ENCODE assay signal across 7 mouse cellular contexts in genomic region chr2:25428442-25429236, GRCm38 (mm10). TPM values are rescaled to one million over a fixed set of nuclear protein-coding genes. Genes with fewer than 3 reads are reported as not detected.
A peak's percentile ranks its signal among the peaks of the same experiment; 100 is the strongest.
DNase-seq lines count a peak whose midpoint lies in the region; ATAC-seq lines count a peak whose summit lies in the region.

TSS of gene Abca2 (plus strand) at chr2:25428703.

- peak within 1 kb of the TSS; percentile 69 for H3K4me3 ChIP-seq in embryonic facial prominence, embryonic 11.5 days (ENCODE audit: low read depth, low read length)
- peak within 1 kb of the TSS; percentile 72 for H3K4me3 ChIP-seq in limb, embryonic 11.5 days (ENCODE audit: low read depth, low read length)
- peak within 1 kb of the TSS; percentile 78 for H3K4me3 ChIP-seq in midbrain, embryonic 14.5 days (replicated peaks; ENCODE audit: low read depth, low read length)

- H3K9me3 ChIP-seq in embryonic facial prominence, embryonic 11.5 days (replicated peaks; ENCODE audit: control insufficient read depth, low read length), result no peaks in the 10 kb centered on the region
- no peaks in the 10 kb centered on the region for H3K9me3 ChIP-seq in limb, embryonic 11.5 days (ENCODE audit: control insufficient read depth, low read length)
- H3K9me3 ChIP-seq in midbrain, embryonic 14.5 days (ENCODE audit: control insufficient read depth, low read length), result no peaks in the 10 kb centered on the region

- H3K27me3 ChIP-seq in embryonic facial prominence, embryonic 11.5 days (ENCODE audit: control insufficient read depth, insufficient read depth, low read length), result peaks cover 18% of the 10 kb centered on the region
- H3K27me3 ChIP-seq in limb, embryonic 11.5 days (ENCODE audit: control insufficient read depth, insufficient read depth, low read length), result peaks cover 29% of the 10 kb centered on the region
- peaks cover 4% of the 10 kb centered on the region; the same call in 1 of the 2 replicates for H3K27me3 ChIP-seq in midbrain, embryonic 14.5 days (ENCODE audit: control insufficient read depth, insufficient read depth, low read length)

- H3K4me1 ChIP-seq in embryonic facial prominence, embryonic 11.5 days (ENCODE audit: control insufficient read depth, insufficient read depth, low read length), result no peaks in the 10 kb centered on the region
- H3K4me1 ChIP-seq in limb, embryonic 11.5 days (ENCODE audit: control insufficient read depth, insufficient read depth, low read length), result 0 out of 2 replicates have a peak, but pooled peaks cover 3% of the 10 kb centered on the region
- H3K4me1 ChIP-seq in midbrain, embryonic 14.5 days (ENCODE audit: control insufficient read depth, insufficient read depth, low read length), result peaks cover 27% of the 10 kb centered on the region

- peak; percentile 86 for ATAC-seq in embryonic facial prominence, embryonic 11.5 days (replicated peaks; ENCODE audit: insufficient number of reproducible peaks, low FRiP score, low TSS enrichment, low read depth)
- peak; percentile 88 for ATAC-seq in limb, embryonic 11.5 days (ENCODE audit: insufficient number of reproducible peaks, low FRiP score, low TSS enrichment, low read depth)
- peak; percentile 88 for ATAC-seq in midbrain, embryonic 14.5 days (ENCODE audit: low FRiP score, low TSS enrichment)

- peak within 1 kb of the TSS; percentile 79 for H3K9ac ChIP-seq in embryonic facial prominence, embryonic 11.5 days (replicated peaks; ENCODE audit: low read length)
- peak within 1 kb of the TSS; percentile 80 for H3K9ac ChIP-seq in limb, embryonic 11.5 days (ENCODE audit: low read length)
- H3K9ac ChIP-seq in midbrain, embryonic 14.5 days (replicated peaks; ENCODE audit: low read length), result peak within 1 kb of the TSS; percentile 82

- H3K4me2 ChIP-seq in embryonic facial prominence, embryonic 11.5 days (ENCODE audit: low read depth, low read length), result peak within 1 kb of the TSS; percentile 94
- peak within 1 kb of the TSS; percentile 95 for H3K4me2 ChIP-seq in limb, embryonic 11.5 days (ENCODE audit: low read depth, severe bottlenecking)
- H3K4me2 ChIP-seq in midbrain, embryonic 14.5 days (ENCODE audit: low read length), result peak within 1 kb of the TSS; percentile 64

- H3K36me3 ChIP-seq in embryonic facial prominence, embryonic 11.5 days (replicated peaks; ENCODE audit: control insufficient read depth, insufficient read depth, low read depth, low read length), result no peaks in the 10 kb centered on the region
- H3K36me3 ChIP-seq in limb, embryonic 11.5 days (ENCODE audit: control insufficient read depth, insufficient read depth, low read length), result no peaks in the 10 kb centered on the region
- peaks cover 9% of the 10 kb centered on the region; the same call in 1 of the 2 replicates for H3K36me3 ChIP-seq in midbrain, embryonic 14.5 days (ENCODE audit: control insufficient read depth, insufficient read depth, low read length)

- DNase-seq in adrenal gland, postnatal 14 days, result peak; percentile 97
- DNase-seq in embryonic facial prominence, embryonic 11.5 days (ENCODE audit: low spot score), result peak; percentile 94
- DNase-seq in heart, adult 11 months, result peak; percentile 99
- peak; percentile 95 for DNase-seq in kidney, adult 18-20 months
- DNase-seq in limb, embryonic 11.5 days (ENCODE audit: low spot score), result peak; percentile 95
- DNase-seq in midbrain, embryonic 14.5 days, result peak; percentile 98
- DNase-seq in spleen, adult 18-20 months, result peak; percentile 91 to 92

- under 1% methylated on average over 81 of the region's 89 CpGs for WGBS in embryonic facial prominence, embryonic 11.5 days
- WGBS in limb, embryonic 11.5 days, result under 1% methylated on average over 64 of the region's 89 CpGs
- under 1% methylated on average over 72 of the region's 89 CpGs for WGBS in midbrain, embryonic 14.5 days

- no peak within 1 kb of the TSS; the same call in 1 of the 2 replicates for H3K27ac ChIP-seq in embryonic facial prominence, embryonic 11.5 days (replicated peaks; ENCODE audit: low read depth, low read length)
- no peak within 1 kb of the TSS for H3K27ac ChIP-seq in limb, embryonic 11.5 days (replicated peaks; ENCODE audit: low read depth, low read length)
- peak within 1 kb of the TSS; percentile 88 for H3K27ac ChIP-seq in midbrain, embryonic 14.5 days (replicated peaks; ENCODE audit: low read depth, low read length)

RNA-seq across cellular contexts. Expression of gene Abca2, which starts in this region (rescaled TPM):
- 29.3 and 30.1 TPM in 2 replicates for total RNA-seq in adrenal gland, postnatal 14 days (2021)
- polyA plus RNA-seq in embryonic facial prominence, embryonic 11.5 days (2014; fragmentation: Nextera tagmentation; extraction: Ambion mirVana), result 2.2 TPM in 2 replicates
- 3.1 and 3.8 TPM in 2 replicates for polyA plus RNA-seq in limb, embryonic 11.5 days (2014; fragmentation: Nextera tagmentation; extraction: Ambion mirVana)
- 16.9 and 17.7 TPM in 2 replicates for polyA plus RNA-seq in midbrain, embryonic 14.5 days (2014; fragmentation: Nextera tagmentation; extraction: Ambion mirVana)
